Mouse (Mus musculus): ENCODE measurements around the gene Acadvl. TPM values are rescaled to one million over a fixed set of nuclear protein-coding genes. Genes with fewer than 3 reads are reported as not detected.

Acadvl gene
- polyA plus RNA-seq, 1 experiment = 308 TPM

DNA sequence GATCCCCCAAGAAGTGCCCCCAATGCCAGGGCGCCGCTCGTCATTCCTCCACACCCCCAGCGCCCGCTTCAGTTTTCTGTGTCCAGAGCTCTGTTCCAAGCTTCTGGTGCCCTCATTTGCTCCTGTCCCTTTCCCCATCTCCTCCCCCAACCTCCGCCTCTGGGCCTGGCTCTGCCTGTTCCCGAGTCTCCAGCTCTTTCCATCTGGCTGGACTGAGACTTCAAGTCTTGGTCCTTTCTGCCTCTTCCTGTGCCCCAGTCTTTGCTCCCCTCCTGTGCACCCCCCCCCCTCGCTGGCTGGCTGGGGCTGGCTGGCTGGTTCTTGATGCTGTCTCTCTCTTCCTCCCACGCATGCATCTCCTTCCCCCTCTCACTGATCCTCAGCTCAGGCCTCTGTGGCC, 12.2 kb upstream of the Acadvl start:
- H3K36me3 ChIP-seq (ENCODE audit: control insufficient read depth, insufficient read depth, low read length) = no peaks in the 10 kb centered on the region
- TF ChIP-seq POLR2A (IDR thresholded peaks at IDR 0.05; ENCODE audit: low read depth, low read length) (no peak), CTCF (conservative IDR thresholded peaks at IDR 0.05; ENCODE audit: insufficient read depth, insufficient read length, low read depth, low read length) (no peak)
- no peak overlapping the region for H3K4me3 ChIP-seq (ENCODE audit: insufficient read depth, low read depth, low read length)
- 45% methylated on average over 9 of the region's 9 CpGs for WGBS
- H3K27me3 ChIP-seq (replicated peaks; ENCODE audit: control insufficient read depth, insufficient read depth, low read length) = no peaks in the 10 kb centered on the region
- no peak overlapping the region for H3K27ac ChIP-seq (ENCODE audit: insufficient read depth, low read depth, low read length)
- H3K4me1 ChIP-seq (ENCODE audit: control insufficient read depth, insufficient read depth, low read length) = no peaks in the 10 kb centered on the region
- no peak for DNase-seq

DNA sequence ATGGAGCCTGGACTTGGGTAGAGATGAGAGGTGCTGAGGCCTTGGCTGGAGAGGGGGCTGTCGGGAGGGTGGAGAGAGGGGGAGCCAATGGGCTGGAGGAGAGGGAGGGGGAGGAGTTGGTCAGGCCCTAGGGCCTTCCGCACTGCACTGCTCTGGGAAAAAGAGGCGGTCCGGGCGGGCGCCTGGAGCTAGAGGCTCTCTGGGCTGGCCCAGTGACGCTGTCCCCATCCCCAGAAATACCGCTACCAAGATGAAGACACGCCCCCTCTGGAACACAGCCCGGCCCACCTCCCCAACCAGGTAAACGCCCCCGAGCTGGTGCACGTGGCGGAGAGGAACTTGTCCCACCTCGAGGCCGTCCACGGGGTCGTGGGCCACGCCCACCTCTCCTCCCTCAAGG, 11.5 kb upstream of the Acadvl start:
- H3K36me3 ChIP-seq (ENCODE audit: control insufficient read depth, insufficient read depth, low read length) = no peaks in the 10 kb centered on the region
- TF ChIP-seq POLR2A (IDR thresholded peaks at IDR 0.05; ENCODE audit: low read depth, low read length) (no peak), CTCF (conservative IDR thresholded peaks at IDR 0.05; ENCODE audit: insufficient read depth, insufficient read length, low read depth, low read length) (no peak)
- 12% methylated on average over 19 of the region's 19 CpGs for WGBS
- peak; percentile 33 for DNase-seq
- no peak overlapping the region for H3K4me3 ChIP-seq (ENCODE audit: insufficient read depth, low read depth, low read length)
- H3K27ac ChIP-seq (ENCODE audit: insufficient read depth, low read depth, low read length) = no peak overlapping the region
- H3K4me1 ChIP-seq (ENCODE audit: control insufficient read depth, insufficient read depth, low read length) = no peaks in the 10 kb centered on the region
- H3K27me3 ChIP-seq (replicated peaks; ENCODE audit: control insufficient read depth, insufficient read depth, low read length) = no peaks in the 10 kb centered on the region

DNA sequence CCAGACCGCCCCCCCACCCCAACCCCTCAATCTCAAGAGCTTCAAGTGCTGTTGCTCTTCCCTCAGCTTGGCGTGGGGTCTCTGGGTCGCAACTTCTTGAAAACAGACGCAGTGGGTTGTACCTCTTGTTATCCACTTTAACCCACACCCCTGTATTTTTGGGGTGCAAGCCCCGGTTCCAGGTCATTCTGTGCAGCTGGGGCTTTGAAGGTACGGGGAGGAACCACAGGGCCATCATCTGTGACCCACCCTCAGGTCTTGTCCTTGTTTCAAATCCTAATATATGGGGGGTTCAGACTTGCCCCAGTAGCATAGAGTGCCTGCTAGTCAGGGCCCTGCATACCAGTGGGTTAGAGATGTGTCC, 8.9 kb upstream of the Acadvl start:
- TF ChIP-seq CTCF (conservative IDR thresholded peaks at IDR 0.05; ENCODE audit: insufficient read depth, insufficient read length, low read depth, low read length) (no peak), POLR2A (IDR thresholded peaks at IDR 0.05; ENCODE audit: low read depth, low read length) (no peak)
- DNase-seq = no peak
- H3K27ac ChIP-seq (ENCODE audit: insufficient read depth, low read depth, low read length) = no peak overlapping the region
- 43% methylated on average over 6 of the region's 6 CpGs for WGBS
- H3K4me1 ChIP-seq (ENCODE audit: control insufficient read depth, insufficient read depth, low read length) = 0 out of 2 replicates have a peak, but pooled peaks cover 4% of the 10 kb centered on the region
- H3K4me3 ChIP-seq (ENCODE audit: insufficient read depth, low read depth, low read length) = no peak overlapping the region
- H3K36me3 ChIP-seq (ENCODE audit: control insufficient read depth, insufficient read depth, low read length) = no peaks in the 10 kb centered on the region
- H3K27me3 ChIP-seq (replicated peaks; ENCODE audit: control insufficient read depth, insufficient read depth, low read length) = no peaks in the 10 kb centered on the region

DNA sequence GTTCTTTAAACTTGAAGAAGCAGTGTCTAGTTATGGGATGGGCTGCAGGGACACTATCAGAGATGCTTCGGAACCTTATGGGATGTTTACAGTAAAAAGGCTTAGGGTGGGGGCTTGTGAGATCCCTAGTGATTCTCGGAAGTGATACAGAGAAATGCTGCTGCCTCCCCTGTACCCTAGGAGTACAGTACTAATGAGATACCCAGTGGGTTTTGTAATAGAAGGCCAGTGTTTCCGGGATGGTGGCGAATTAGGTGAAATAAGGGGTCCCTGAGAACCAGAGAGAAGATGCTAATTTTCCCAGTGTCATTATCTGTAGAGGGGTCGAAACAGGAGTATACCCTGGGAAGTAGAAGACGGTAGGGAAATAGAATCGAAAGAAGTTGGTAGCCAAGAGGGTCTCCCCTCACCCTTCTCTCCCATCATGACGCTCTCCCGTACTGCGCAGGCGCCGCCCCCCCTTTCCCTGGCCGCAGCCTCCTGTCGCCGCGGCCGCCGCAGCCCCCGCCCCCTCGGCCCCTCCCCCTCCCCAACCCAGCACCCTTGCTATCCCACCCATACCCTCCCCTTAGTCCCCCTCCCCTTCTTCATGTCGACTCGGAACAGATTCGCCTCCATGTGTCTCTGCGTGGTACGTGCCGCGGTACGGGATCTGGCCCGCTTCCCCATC, 8.4 kb upstream of the Acadvl start:
- TF ChIP-seq CTCF (conservative IDR thresholded peaks at IDR 0.05; ENCODE audit: insufficient read depth, insufficient read length, low read depth, low read length) (no peak), POLR2A (IDR thresholded peaks at IDR 0.05; ENCODE audit: low read depth, low read length) (no peak)
- Histone ChIP-seq H3K27me3 (replicated peaks; ENCODE audit: control insufficient read depth, insufficient read depth, low read length) (no peaks in the 10 kb centered on the region), H3K36me3 (ENCODE audit: control insufficient read depth, insufficient read depth, low read length) (no peaks in the 10 kb centered on the region), H3K27ac (ENCODE audit: insufficient read depth, low read depth, low read length) (no peak overlapping the region), H3K4me3 (ENCODE audit: insufficient read depth, low read depth, low read length) (no peak overlapping the region), H3K4me1 (ENCODE audit: control insufficient read depth, insufficient read depth, low read length) (0 out of 2 replicates have a peak, but pooled peaks cover 4% of the 10 kb centered on the region)
- no peak for DNase-seq
- 20% methylated on average over 25 of the region's 29 CpGs for WGBS

DNA sequence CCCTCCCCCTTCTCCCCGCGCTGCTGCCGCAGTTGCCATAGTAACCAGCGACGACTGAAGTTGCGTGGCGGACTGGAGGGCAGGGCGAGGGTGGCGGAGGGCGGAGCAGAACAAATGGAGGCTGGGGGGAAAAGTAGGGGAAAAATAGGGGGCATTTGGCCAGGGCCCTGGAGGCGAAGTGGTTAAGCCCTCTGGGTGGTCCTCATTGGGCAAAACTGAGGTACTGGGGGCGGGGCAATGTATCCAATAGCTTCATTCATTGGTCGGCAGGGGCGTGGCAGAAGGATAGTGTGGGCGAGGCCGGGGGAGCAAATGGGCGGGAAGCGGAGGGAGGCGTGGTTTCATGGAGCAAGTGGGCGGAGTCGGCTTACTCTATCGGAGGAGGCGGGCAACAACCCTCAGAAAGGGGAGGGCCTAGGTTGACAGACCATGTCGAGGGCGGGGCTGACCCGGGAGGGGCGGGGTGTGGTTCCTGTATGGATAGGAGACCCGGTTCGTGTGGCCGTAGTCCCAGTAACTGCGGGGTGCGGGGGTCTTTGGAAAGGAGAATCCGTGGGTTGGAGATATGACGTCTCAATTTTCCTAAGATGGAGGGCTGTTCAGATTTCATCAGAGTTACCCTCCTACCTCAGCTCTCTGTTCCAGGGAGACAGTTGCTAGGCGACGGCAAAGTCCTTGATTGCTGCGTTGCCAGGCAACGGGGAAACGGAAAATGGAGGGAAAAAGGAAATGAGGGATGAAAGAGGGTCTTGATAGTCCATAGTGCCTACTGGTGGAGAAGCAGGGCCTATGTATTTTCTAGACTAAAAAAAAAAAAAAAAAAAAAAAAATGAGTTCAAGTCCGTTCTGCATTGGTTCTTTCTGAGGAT, 6.3 kb upstream of the Acadvl start:
- TF ChIP-seq POLR2A (IDR thresholded peaks at IDR 0.05; ENCODE audit: low read depth, low read length) (no peak), CTCF (conservative IDR thresholded peaks at IDR 0.05; ENCODE audit: insufficient read depth, insufficient read length, low read depth, low read length) (no peak)
- Histone ChIP-seq H3K36me3 (ENCODE audit: control insufficient read depth, insufficient read depth, low read length) (no peaks in the 10 kb centered on the region), H3K27me3 (replicated peaks; ENCODE audit: control insufficient read depth, insufficient read depth, low read length) (no peaks in the 10 kb centered on the region), H3K4me3 (ENCODE audit: insufficient read depth, low read depth, low read length) (peak overlapping the region; percentile 63), H3K27ac (ENCODE audit: insufficient read depth, low read depth, low read length) (no peak overlapping the region), H3K4me1 (ENCODE audit: control insufficient read depth, insufficient read depth, low read length) (0 out of 2 replicates have a peak, but pooled peaks cover 4% of the 10 kb centered on the region)
- peak; percentile 98 for DNase-seq
- WGBS = 3% methylated on average over 40 of the region's 40 CpGs

DNA sequence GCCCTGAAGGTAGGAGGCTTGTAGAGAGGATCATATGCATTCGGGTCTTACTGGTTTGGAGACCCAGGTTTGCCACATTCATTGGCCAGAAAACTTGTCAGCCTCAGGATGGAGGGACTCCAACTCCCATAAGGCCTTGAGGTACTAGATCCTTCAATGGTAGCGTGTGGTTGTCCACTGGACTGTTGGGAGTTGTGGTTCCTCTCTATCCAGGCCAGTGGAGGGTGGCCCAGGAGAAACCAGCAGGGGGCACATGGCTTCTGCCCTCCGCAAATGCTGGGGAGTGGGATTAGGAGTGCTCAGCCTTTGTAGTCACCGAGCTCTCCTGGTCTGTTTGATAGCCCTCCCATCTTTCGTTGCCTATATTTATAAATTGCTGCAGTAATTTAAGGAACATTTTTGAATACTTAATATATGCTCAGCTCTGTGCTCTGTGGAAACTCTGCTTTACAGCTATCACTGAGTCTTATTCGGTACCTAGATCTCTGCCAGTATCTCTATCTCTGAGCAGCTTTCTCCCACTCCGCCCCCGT, 5.6 kb upstream of the Acadvl start:
- Histone ChIP-seq H3K27me3 (replicated peaks; ENCODE audit: control insufficient read depth, insufficient read depth, low read length) (no peaks in the 10 kb centered on the region), H3K27ac (ENCODE audit: insufficient read depth, low read depth, low read length) (no peak overlapping the region), H3K36me3 (ENCODE audit: control insufficient read depth, insufficient read depth, low read length) (no peaks in the 10 kb centered on the region), H3K4me1 (ENCODE audit: control insufficient read depth, insufficient read depth, low read length) (0 out of 2 replicates have a peak, but pooled peaks cover 4% of the 10 kb centered on the region), H3K4me3 (ENCODE audit: insufficient read depth, low read depth, low read length) (peak overlapping the region; percentile 63)
- TF ChIP-seq POLR2A (IDR thresholded peaks at IDR 0.05; ENCODE audit: low read depth, low read length) (no peak), CTCF (conservative IDR thresholded peaks at IDR 0.05; ENCODE audit: insufficient read depth, insufficient read length, low read depth, low read length) (peak; percentile 63)
- under 1% methylated on average over 8 of the region's 8 CpGs for WGBS
- DNase-seq = peak; percentile 89

Measured in kidney, adult 2 months (tissue).